Mouse (Mus musculus): ENCODE measurements around the gene Krt78.

DNA sequence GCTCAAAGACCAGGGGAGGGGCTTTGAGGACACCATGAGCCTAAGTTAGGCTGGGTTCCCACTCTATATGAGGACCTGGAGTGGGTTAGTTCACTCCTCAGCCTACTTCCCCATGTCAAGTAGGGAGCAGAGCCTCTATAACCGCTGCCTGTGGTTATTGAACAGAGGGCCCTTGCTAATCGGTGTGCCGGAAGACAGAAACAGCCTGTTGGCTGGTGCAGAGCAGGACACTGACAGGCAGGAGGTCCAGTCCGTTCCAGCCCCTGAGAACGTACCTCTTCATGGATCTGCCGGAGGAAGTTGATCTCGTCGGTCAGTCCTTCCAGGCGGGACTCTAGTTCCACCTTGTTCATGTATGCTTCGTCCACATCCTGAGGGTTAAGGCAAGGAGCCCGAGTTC lies 45.1 kb upstream of the Krt78 start:
- TF ChIP-seq CTCF (IDR thresholded peaks at IDR 0.05; ENCODE audit: borderline replicate concordance, insufficient read depth, low read length) (no peak), POLR2A (IDR thresholded peaks at IDR 0.05; ENCODE audit: low read depth, low read length) (no peak)

Measured in embryonic fibroblast, embryonic 13.5 days (primary cell).